Mouse (Mus musculus) neural tube, embryonic 10.5 days (tissue): ENCODE data around the gene Asphd2.
A peak's percentile ranks its signal among the peaks of the same experiment; 100 is the strongest.

ENCODE experiments used
- DNase-seq: peaks from one replicate; pipeline ENCODE4 v3.0.0-alpha.2; 2017; ENCODE audit warnings: low spot score; ENCODE audit errors: extremely low spot score

Gene Asphd2

DNA sequence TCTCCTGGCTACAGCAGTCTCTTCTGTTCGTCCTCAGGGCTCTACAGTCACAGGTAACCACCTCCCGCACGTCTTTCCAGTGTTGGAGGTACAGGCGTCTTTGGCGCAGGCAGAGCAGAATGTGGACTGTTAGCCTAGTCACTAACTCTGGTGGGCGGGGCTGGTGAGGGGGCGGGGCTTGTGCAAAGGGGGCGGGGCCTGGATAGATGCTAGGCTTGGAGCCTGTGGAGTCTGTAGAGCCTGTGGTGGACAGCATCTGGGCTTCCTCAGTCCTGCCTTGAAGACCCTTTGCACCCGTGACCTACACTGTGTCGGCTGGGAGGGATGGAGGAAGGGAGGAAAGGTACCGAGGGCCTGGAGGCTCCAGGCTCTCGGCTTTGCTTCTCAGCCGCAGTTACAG lies 38.8 kb downstream of the Asphd2 start, which contains the start of gene Gm6583:
Gene Gm6583 (minus strand): TSS at position 124 of the 400 bp plus-strand sequence.
- DNase-seq: no peak

DNA sequence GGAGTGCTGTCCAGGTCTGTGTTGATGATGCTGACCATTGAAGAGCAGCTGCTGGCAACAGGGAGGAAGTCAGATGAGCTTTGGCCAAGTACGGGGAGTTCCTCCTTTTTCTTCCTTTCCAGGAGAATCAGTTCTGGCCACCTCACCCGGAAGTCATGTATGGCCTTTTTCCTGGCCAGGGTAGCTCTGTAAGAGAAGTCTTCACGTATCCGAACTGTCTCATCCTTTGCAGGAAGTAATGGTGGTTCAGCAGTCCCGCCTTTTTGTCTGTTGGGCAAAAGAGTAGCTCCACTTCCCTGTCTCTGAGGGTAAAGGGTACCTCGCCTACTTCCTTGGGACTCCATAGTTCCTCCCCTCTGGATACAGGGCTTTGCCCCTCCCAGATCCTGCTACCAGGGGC lies 39.2 kb downstream of the Asphd2 start:
- DNase-seq: no peak

DNA sequence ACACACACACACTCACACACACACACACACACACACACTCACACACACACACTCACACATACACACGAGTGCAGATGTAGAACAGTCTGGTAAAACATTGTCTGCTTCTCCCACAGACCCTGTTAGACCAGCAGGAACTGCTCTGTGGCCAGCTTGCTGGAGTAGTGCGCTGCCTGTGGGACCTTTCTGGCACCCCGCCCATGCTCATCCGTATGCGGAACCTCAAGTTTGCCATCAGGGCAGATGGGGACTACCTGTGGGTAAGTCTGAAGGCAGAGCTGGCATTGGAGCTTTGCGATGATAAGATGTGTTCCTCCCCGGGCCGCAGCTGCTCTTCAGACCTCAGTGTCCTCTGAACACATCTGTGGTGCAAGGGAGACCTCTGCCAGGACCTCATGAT lies 45.5 kb downstream of the Asphd2 start:
- DNase-seq: no peak

DNA sequence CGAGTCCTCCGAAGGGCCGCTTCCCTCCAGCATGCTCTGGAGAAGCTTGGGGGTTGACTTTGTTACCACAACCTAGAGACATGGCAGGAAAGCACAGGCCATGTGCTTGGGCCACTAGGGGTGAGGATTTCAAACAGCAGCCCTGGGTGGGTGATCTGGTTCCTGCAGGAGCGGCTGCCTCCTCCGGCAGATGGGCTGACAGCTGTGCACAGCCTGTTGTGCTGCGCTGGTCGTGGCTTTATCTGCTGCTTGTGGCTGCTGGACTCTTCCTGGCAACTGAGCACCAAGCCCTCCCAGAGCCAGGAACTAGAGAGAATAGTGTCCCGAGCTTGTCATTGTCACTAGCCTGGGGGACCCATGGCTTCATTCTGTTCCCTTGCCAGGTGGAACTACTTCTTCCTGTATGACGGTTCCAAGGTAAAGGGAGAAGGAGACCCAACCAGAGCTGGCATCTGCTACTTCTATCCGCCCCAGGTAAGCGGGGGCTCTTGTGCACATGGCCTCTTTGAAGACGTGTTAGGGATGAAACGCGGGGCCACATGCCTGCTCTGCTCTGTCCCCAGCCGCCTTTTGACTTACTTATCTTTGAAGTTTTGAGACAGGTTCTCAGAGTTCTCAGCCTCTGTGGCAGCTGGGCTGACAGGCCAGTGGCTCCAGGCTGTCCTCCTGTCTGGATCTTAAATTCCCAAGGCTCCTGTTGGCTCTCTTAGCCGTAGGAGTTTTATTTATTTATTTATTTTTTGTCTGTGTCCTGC lies 48.3 kb downstream of the Asphd2 start:
- DNase-seq: no peak

DNA sequence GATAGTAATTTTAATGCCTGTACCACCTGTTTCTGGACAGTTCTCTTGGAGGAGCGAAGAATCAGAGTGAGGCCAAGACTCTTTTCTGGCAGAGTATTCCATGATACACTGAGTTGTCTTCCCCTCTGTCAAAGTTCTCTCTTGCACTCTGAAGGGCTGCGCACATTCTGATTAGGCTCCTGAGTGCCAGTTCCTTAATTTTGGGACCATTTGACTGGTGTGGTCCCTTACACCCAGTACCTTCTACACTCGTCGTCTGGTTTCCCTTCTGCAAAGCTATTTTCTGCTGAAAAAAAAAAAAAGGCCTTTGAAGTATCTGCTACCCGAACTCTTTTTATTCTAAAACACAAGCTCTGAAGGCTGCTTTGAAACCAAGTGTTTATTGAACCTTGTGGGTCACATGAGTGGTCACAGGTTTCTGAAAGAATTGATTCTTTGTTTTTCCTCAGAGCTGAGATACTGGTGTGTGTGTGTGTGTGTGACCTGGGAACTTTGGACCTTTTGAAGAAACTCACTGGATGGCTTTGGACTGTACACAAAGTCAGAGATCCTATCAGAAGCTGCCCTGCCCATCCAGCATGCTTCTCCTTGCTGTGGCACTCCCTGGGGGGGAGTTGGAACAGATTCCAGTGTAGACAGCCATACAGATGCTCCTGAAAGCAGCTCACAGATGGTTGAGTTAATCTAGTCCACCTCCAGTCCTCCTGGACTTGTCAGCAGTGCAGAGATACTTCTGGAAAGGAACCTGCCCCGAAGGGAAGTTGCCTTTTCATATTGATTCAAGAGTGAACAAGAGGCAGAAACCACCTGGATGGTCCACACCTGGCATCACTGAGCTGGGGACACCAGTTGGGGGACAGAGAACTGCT lies 50.3 kb downstream of the Asphd2 start:
- DNase-seq: no peak

DNA sequence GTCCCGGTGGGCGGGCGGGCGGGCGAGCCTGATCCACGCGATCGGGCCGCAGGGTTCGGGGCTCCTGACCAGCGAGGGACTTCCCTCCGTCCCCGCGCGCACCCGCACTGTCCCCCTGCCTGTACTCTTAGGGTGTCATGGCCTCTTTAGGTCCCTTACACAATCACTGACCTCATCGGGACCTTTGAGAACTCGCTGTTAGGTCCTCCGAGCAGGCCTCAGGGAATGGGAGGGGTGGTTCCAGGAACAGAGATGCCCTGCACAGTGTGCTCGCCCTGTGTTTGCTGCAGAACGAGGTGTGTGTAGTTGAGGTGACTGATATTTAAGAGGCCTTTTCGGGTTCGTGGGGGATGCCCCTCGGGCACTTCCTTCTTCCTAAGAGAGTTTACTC lies 51.5 kb downstream of the Asphd2 start:
- no peak for DNase-seq

DNA sequence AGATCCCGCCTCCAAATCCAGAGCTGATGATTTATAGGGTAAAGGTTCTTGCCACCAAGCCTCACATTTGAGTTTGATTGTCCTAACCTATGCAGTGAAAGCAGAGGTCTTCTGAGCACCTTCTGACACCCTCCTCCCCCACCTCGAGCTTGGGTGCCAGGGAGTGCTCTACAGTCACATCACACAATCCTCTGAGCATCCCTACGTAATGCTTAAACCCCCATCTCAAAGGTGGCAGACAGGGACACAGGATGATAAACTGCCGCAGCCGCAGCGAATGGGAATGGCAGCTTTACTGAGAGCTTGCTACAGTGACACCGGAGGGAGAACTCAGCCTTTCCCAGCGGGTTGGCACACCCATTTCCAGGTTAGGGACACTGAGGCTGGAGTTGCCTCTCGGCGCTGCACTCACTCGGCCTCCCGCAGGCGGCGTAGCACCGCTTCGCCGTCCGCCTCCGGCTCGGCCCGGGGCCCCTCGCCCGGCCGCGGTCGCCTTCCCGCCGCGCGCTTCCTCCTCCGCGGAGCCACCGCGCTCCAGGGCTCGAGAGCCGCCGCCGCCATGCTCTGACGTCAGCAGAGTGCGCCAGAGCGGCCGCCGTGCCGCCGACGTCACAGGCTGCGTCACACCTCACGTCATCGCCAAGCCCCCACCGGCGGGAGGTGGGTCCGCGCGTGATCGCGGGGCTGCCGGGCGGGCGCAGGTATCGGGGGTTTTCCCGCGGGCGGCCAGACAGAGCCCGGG lies 52.0 kb downstream of the Asphd2 start, which contains the start of the genes Srrd and Hps4:
Gene Srrd (minus strand): TSS at position 578 of the 742 bp plus-strand sequence.
Gene Hps4 (plus strand): TSS at position 621 of the 742 bp plus-strand sequence.
- peak; percentile 89 for DNase-seq

DNA sequence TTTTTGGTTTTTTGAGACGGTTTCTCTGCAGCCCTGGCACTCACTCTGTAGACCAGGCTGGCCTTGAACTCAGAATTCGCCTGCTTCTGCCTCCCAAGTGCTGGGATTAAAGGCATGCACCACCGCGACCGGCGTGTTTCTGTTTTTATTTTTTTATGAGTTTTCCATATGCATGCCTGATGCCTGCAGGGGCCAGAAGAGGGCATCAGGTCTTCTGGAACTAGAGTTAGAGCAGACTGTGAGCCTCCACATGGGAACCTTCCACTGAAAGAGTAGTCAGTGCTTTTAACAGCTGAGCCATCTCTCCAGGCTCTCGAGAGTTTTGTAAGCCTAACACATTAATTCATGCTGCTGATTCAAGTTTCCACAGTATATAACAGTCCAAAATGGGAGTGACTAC lies 55.5 kb downstream of the Asphd2 start:
- DNase-seq: no peak

DNA sequence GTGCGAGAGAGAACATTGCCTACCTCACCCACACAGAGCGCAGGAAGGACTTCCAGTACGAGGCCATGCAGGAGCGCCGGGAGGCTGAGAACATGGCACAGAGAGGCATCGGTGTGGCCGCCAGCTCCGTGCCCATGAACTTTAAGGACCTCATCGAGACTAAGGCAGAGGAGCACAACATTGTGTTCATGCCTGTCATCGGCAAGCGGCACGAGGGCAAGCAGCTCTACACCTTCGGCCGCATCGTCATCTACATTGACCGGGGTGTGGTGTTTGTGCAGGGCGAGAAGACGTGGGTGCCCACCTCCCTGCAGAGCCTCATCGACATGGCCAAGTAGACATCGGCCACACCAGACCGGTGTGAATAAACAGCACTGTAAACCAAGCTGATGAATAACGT lies 57.7 kb downstream of the Asphd2 start:
- DNase-seq: no peak

DNA sequence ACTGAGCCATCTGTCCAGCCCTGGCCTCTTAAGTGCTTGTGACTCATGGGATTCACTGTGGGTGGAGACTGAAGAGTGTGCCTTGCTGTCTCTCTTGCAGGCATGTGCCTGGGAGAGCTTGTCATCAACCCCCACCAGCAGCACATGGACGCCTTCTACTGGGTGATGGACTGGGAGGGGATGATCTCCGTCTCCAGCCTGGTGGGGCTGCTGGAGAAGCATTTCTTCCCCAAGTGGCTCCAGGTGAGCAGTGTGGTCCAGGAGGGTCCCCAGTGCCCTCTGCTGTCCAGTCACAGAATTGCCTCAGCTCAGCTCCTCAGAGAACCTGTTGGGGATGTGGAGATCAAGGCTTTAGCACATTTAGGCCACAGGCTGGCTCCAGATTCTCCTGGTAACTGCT lies 59.2 kb downstream of the Asphd2 start:
- peak; percentile 27 for DNase-seq
